Mouse (Mus musculus) heart, adult 2 months (tissue): ENCODE measurements around the gene Fra10ac1.

Source experiments
- CTCF ChIP-seq: fragments of 200-600 bp; IDR thresholded peaks from 2 replicates; pipeline ENCODE4 v1.8.1; 2022; ENCODE audit warnings: antibody characterized with exemption, mild to moderate bottlenecking, moderate library complexity
- POLR2A ChIP-seq: fragments of 200-500 bp; IDR thresholded peaks from 2 replicates; pipeline ENCODE4 v1.6.1; 2011; ENCODE audit warnings: mild to moderate bottlenecking, low read depth, low read length, control low read depth; ENCODE audit not compliant: insufficient read depth

- no peak for TF ChIP-seq CTCF
- TF ChIP-seq POLR2A: no peak
Observed at GRCm38 (mm10) chr19:38271071-38271470, 47.1 kb upstream of the Fra10ac1 start.
